Mouse (Mus musculus) liver, embryonic 15.5 days (tissue): ENCODE data around the gene Gm17689. TPM values are rescaled to one million over a fixed set of nuclear protein-coding genes. Genes with fewer than 3 reads are reported as not detected.

Experiments
- ATAC-seq: fragments of 200-750 bp; cut with Nextera tagmentation; 2 replicates; pipeline ENCODE4 v1.8.0; 2017; ENCODE audit warnings: moderate number of reproducible peaks, mild to moderate bottlenecking, moderate library complexity; ENCODE audit not compliant: insufficient read depth
- H3K27ac ChIP-seq: fragments of 300-500 bp; sonication (generic); replicated peaks from 2 replicates; pipeline ENCODE4 v1.5.1; 2015; ENCODE audit warnings: mild to moderate bottlenecking, inconsistent platforms
- H3K27me3 ChIP-seq: fragments of 300-500 bp; sonication (generic); 2 replicates; pipeline ENCODE4 v1.6.1; 2015; ENCODE audit warnings: mild to moderate bottlenecking, inconsistent platforms
- H3K36me3 ChIP-seq: fragments of 300-500 bp; sonication (generic); replicated peaks from 2 replicates; pipeline ENCODE4 v1.6.1; 2015; ENCODE audit warnings: moderate library complexity, mild to moderate bottlenecking, inconsistent platforms
- H3K4me1 ChIP-seq: fragments of 300-500 bp; sonication (generic); replicated peaks from 2 replicates; pipeline ENCODE4 v1.6.1; 2015; ENCODE audit warnings: inconsistent platforms
- H3K4me2 ChIP-seq: fragments of 300-500 bp; sonication (generic); 2 replicates; pipeline ENCODE4 v1.6.1; 2015; ENCODE audit warnings: moderate library complexity, mild to moderate bottlenecking, inconsistent platforms
- H3K4me3 ChIP-seq: fragments of 300-500 bp; sonication (generic); replicated peaks from 2 replicates; pipeline ENCODE4 v1.5.1; 2015; ENCODE audit warnings: mild to moderate bottlenecking, inconsistent platforms
- H3K9ac ChIP-seq: fragments of 300-500 bp; sonication (generic); 2 replicates; pipeline ENCODE4 v1.6.1; 2015; ENCODE audit warnings: moderate library complexity, mild to moderate bottlenecking, inconsistent platforms
- H3K9me3 ChIP-seq: fragments of 300-500 bp; sonication (generic); replicated peaks from 2 replicates; pipeline ENCODE4 v1.6.1; 2016; ENCODE audit warnings: inconsistent platforms
- whole genome bisulfite sequencing: fragments of 180-500 bp; shearing (Covaris S2); methylation state at CpG from one replicate; pipeline ENCODE4 v1.1.7; 2015; ENCODE audit warnings: mixed read lengths; ENCODE audit not compliant: insufficient replicate concordance; 5-methylcytosine and 5-hydroxymethylcytosine counted together
- polyA plus RNA-seq: library from polyadenylated mRNA; unstranded; fragments of >200 nt; fragmentation: Nextera tagmentation; extraction: Ambion mirVana; gene quantifications from 2 replicates; pipeline ENCODE4 v1.2.1, GENCODE M21; 2015

The Gm17689 gene
- not detected in 2 replicates for polyA plus RNA-seq

DNA sequence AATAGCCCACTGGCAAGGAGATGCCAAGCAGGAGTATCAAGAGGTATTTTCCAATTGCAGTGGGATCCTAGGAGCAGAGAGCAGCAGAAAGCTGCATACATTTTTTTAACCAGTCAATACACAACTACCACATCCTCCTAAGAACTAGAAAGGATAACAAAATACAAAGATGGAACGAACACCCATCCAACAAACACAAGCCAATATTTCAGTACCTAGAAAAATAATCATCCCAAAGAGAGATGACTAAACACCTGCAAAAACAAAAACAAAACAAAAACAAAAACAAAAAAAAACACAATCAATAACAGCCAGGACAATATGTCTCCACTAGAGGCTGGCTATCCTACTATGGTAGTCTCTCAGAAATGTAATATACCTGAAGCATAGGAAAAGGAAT lies at the start of gene Gm17689:
Gene Gm17689 (minus strand): TSS at position 101 of the 400 bp plus-strand sequence.
- no peaks in the 10 kb centered on the region for H3K27me3 ChIP-seq
- 35% methylated on average over 1 of the region's 1 CpGs for WGBS
- no peaks in the 10 kb centered on the region for H3K36me3 ChIP-seq
- no peak for ATAC-seq
- H3K4me2 ChIP-seq = no peak within 1 kb of the TSS
- no peak within 1 kb of the TSS for H3K4me3 ChIP-seq
- H3K9me3 ChIP-seq = no peaks in the 10 kb centered on the region; the same call in 1 of the 2 replicates
- H3K9ac ChIP-seq = no peak within 1 kb of the TSS
- no peaks in the 10 kb centered on the region for H3K4me1 ChIP-seq
- no peak within 1 kb of the TSS for H3K27ac ChIP-seq

DNA sequence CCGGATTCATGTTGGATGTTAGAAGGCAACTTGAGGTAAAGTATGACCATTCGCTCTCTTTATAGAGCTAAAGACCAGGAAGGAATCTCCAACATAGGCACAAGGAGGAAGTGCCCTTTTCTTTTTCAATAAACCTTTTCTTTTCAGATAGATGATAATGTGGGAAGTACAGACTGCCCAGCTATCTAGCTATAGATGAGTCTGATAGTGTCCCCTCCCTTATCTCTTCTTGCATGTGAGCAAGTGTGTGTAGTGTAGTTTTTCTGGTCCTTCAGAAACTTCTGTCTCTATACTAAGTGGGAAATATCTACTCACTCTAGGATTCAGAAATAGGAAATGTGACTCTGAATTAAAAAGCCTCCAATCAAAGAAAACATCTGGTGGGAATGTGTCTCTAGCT lies 40.6 kb downstream of the Gm17689 start, which contains the start of gene Gm5615:
Gene Gm5615 (minus strand): TSS at position 101 of the 400 bp plus-strand sequence.
- 70% methylated on average over 2 of the region's 2 CpGs for WGBS
- Histone ChIP-seq H3K4me3 (no peak within 1 kb of the TSS), H3K4me1 (no peaks in the 10 kb centered on the region)

More for the DNA sequence above, 40.6 kb downstream of the Gm17689 start, which contains the start of gene Gm5615:
- Histone ChIP-seq H3K9me3 (no peaks in the 10 kb centered on the region), H3K9ac (no peak within 1 kb of the TSS), H3K27ac (no peak within 1 kb of the TSS), H3K27me3 (no peaks in the 10 kb centered on the region), H3K4me2 (no peak within 1 kb of the TSS), H3K36me3 (no peaks in the 10 kb centered on the region)
- ATAC-seq = no peak

Other genes with a start within 250 kb of the Gm17689 start
- gene Gm7257, start 150.8 kb downstream of the Gm17689 start, polyA plus RNA-seq = not detected in 2 replicates
- not detected in 2 replicates for gene Gm9513, start 107.0 kb downstream of the Gm17689 start, polyA plus RNA-seq
- not detected in 2 replicates for gene Gm5615, start 40.7 kb downstream of the Gm17689 start, polyA plus RNA-seq
- gene A630095E13Rik, start 60.7 kb upstream of the Gm17689 start, polyA plus RNA-seq = not detected in 2 replicates
- gene Acrv1, start 110.6 kb upstream of the Gm17689 start, polyA plus RNA-seq = not detected in 2 replicates
- 13.2 and 16.9 TPM in 2 replicates for gene Chek1, start 144.4 kb upstream of the Gm17689 start, polyA plus RNA-seq
- 173 and 182 TPM in 2 replicates for gene Stt3a, start 185.0 kb upstream of the Gm17689 start, polyA plus RNA-seq
- gene Ei24, start 214.8 kb upstream of the Gm17689 start, polyA plus RNA-seq = 25.2 and 27.1 TPM in 2 replicates
- gene Fez1, start 239.2 kb upstream of the Gm17689 start, polyA plus RNA-seq = 0.55 and 0.92 TPM in 2 replicates